Mouse (Mus musculus): ENCODE results near the gene Rap1gap. TPM values are rescaled to one million over a fixed set of nuclear protein-coding genes. Genes with fewer than 3 reads are reported as not detected.

Gene Rap1gap
- polyA plus RNA-seq, 2 experiments from 2014 or later: 1.4 TPM; not detected in 1

GRCm38 (mm10) chr4:137695300-137695699 is 30.8 kb downstream of the Rap1gap start:
- no peak for ATAC-seq

DNA sequence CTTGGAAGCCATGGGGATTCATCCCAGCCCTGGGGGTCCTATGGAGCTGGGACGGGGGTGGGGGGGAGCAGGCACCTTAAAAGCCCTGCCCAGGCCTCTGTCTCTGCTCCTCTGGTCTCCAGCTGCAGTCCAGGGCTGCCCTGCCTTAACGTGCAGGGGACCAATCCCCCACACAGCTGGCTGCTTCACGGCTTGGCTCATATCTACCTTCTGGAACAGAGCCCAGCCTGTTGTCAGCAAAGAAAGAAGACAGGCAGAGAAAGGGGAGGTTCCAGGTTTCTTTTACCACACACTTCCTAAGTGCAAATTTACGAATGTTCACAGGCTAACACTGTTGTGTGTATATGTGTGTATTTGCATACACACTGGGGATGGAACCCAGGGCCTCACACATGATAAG is 31.4 kb downstream of the Rap1gap start:
- ATAC-seq: no peak

DNA sequence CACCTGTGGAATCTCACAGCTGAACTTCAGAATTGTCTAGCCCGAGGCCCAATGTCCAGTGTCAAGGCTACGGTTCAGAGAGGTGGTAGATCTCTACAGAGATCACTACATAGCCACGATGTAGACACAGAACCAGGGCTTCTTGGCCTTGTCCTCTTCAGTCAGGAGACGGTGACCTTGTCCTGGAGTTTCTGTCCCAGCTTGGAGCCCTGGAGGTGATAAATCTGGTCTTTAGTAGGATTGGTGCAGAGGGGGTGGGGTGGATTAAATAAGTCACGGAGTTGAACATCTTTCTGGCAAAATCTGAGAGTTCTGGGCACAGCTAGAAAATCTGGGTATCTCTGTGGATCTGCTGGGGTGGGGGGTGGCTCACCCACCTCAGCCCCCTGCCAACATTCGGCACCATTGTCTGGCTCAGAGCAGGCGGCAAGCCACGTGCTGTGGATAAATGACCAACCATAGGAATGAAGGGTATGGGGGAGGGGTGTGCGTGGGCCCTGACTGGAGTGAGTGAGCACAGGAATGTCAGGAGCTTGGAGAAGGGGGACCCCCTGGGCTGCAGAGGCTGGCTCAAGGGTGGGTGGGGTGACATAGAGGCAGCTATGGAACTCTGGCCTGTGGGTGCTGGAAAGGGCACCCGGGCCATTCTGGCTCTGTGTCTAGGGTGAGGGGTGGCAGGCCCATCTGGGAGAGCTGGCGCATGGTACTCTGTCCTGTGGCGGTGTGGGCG is 32.8 kb downstream of the Rap1gap start:
- ATAC-seq: no peak

DNA sequence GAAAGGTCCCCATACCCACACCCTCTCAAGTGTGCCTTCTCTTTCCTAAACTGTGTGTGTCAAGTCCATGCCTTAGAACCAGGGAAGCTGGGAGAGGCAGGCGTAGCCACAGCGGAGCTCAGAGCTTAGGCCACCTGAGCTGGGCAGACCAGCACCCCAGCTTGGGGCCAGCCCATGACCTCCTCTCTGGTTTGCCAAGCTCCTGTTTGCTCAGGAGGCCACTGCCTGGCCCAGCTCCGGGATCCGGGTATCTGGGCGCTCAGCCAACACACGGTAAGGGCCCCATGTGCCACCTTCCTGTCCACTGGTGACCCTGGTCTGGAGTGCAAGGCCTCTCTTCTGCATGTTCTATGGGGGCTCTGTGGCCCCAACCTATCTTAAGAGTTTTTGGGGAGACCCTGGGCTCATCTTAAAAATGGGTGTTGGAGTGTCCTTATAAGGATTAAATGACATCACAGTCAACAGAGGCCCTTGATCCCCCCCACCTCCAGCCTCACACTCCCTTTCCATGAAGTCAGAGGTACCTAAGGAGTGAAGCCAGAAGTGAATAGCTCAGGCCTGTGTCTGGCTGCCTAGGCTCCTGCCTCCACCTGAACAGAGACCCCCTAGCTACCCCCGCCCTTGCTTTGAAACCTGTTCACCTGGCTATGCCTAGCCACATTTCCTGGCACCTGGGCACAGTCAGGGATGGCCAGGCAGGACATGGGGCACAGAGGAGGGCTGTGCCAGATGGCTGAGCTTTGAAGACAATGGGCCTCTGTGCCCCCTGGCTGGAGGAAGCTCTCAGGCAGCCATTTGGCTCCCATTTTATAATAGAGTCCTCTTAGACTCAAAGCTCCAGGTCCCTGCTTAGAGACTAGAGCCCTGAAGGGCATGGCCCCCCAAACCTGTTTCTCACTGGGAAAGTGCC is 33.8 kb downstream of the Rap1gap start:
- ATAC-seq: no peak

GRCm38 (mm10) chr4:137699264-137700211 is 35.0 kb downstream of the Rap1gap start:
- ATAC-seq: no peak

GRCm38 (mm10) chr4:137700960-137701359 is 36.4 kb downstream of the Rap1gap start:
- no peak for ATAC-seq

DNA sequence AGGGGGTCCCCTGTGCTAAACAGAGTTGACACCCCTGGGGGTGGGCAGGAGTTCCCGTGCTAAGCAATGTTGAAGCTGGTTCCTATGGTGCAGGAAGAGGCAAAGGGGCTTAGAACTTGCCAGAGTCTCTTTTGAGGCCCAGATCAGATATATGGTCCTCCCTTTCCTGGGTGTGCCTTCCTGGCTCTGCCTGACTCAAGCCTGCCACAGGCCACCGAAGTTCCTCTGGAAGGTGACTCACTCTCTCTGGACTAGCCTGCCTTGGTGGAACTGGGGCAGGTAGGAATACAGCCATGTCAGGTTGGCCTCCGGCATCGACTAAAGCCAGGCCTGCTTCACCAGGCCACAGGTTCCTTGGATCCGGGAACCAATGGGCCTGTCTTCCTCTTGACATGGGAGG is 38.6 kb downstream of the Rap1gap start:
- ATAC-seq: no peak

DNA sequence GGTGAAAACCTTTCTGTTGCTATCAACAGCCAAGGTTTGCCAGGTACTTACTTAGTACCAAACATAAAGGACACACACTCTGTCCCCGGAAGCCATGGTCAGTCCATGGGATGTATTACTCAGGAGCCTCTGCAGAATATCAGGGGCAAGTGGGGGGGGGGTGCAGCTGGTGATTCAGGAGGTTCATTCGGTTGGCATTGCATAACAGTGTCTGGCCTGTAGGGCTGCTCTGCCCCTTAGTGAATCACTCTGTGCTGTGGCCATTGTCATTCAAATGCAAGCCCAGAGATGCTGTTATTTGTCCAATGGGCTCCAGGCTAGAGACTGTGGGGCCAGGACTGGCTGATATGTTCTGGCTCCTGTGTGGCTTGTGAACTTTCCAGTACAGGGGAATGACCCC is 40.0 kb downstream of the Rap1gap start:
- ATAC-seq: no peak

DNA sequence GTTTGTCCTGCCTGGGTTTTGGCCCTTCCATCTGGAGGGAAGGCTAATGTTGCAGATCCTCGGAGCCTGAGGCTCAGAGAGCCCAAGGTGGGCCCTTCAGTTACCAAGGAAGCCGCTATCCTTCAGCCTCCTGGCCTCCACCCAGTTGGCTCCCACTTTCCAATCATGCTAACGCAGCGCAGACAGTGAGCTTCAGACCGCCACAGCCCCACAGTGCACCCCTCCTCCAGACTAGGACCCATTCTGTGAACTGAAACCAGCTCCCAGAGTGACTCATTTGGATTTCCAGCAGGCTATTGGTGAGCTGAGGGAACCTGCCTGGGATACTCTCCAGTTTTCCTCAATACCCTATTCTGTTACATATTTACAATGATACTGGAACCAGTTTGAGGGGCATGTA is 40.9 kb downstream of the Rap1gap start:
- ATAC-seq: no peak

DNA sequence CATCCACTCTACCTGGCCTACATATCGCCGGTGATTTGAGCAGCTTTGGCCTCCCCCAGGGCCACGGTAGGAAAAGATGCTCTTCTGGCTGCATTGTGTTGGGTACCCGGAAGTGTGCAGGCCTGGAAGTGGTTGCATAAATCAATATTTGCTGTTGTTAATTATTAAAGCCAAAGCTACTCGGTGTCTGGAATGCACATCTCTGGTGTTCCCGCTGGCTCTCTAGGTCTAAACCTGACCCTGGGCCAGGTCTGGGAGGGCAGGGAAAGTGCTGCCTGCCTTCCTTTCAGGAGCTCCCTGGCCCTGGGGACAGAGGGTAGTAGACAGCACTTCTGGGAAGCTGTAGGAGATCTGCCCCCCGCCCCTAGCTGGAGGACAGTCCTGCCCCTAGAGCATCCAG is 42.0 kb downstream of the Rap1gap start:
- ATAC-seq: no peak

- peak; percentile 37 for ATAC-seq
These were observed 42.9 kb downstream of the Rap1gap start for GRCm38 (mm10) chr4:137707216-137707990.

GRCm38 (mm10) chr4:137712963-137713362 is 48.4 kb downstream of the Rap1gap start:
- ATAC-seq: no peak

DNA sequence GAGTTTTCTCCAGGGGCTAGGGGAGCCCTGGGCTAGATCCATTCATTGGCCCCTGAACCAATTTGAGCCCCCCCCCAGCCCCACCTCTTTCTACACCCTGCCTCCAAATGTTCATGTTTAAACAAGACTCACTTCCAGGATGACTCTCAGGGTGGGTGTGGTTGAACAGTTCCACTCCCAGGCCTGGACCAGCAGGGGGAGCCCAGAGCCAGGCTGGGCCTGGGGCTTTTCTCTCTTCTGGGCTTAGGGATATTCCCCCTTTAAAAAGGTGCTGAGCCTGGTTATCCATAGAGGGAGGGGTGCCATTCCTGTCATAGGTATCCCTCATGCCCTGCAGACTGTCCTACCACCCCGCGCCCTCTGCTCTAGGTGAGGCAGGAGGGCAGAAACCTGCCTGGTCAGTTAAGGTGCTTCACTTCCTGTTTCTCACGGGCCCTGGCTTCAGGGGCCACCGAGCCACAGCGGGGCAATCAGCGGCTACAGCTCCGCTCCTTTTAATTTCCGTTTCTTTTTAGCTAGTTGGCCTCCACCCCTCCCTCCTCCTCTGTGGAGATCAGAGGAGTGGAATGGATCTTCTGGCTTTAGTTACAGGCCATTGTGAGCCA is 49.6 kb downstream of the Rap1gap start:
- no peak for ATAC-seq

DNA sequence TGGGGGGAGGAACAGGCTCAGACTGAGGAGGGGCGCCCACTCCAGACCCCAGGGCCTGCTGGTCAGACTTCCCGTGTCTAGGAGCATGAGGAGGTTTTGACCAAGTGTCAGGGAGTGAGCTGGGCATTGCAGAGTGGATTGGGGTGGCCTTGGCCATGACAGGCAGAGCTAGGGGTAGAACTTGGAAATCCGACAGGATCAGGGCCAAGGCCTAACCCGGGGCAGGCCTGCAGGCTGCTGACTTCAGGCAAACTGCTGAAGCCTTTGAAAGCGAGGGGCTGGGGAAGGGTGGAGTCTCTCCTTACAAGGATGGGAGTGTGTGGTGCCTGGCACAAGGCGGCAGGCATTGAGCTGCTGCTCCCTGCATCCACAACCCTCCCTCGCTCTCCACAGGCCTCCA is 52.5 kb downstream of the Rap1gap start:
- ATAC-seq: no peak

GRCm38 (mm10) chr4:137717671-137718070 is 53.1 kb downstream of the Rap1gap start:
- ATAC-seq: no peak

GRCm38 (mm10) chr4:137719378-137720077 is 55.0 kb downstream of the Rap1gap start:
- ATAC-seq: no peak

- no peak for ATAC-seq
These were observed 57.0 kb downstream of the Rap1gap start for GRCm38 (mm10) chr4:137721563-137721962.

- ATAC-seq: no peak
These were observed 57.7 kb downstream of the Rap1gap start for GRCm38 (mm10) chr4:137722230-137722629.

DNA sequence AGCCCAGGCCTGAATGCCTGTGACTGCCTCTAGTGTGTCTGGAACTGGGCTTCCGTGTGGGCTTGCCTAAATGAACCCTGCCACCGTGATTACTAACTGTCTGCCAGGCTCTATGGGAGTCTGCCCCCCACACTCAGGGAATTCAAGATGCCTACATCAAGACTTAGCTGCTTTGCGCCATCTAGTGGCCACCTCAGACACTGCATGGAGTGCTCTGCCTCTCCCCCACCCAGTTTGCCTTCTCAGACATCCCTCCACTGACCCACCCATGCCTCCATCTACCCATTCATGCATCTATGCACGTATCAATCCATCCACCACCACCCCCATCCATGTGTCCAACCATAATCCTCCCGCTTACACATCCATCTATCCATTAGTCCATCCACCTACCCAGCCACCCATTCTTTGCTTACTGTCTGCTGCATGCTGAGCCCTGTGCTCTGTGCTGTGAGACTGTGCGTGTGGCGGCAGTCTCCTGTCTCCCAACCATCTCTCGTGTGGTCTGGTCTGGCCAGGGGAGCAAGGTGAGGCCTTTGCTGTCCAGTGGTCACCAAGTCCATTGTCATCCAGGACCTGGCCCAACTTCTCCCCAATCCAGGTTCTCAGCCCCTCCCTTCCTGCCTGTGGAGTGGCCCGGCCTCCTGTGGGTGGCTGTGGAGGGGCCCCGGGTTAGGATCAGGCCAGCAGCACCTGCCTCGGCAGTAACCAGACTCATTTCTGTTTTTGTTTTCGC is 58.3 kb downstream of the Rap1gap start:
- peak; percentile 31 for ATAC-seq

DNA sequence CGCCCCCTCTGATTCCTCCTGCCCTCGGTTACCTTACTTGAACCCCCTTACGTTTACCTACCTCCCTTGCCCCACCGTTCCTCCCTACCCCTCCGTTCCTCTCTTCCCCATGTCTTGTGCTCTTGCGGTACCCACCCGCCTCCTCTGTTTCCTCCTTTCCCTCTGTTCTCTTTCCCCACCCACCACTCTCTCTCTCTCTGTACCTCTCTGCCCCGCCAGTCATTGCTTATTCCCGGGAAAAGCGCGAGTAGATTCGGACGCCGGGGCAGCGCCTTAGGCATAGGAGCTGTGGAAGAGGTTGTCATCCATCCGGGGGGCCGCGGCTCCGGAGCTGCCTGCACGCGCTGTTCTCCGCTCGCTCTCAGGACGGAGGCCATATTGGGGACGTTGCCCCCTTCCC is 59.0 kb downstream of the Rap1gap start:
- no peak for ATAC-seq
